ENCODE assay signal across 9 mouse cellular contexts in genomic region chr2:181379778-181380177, GRCm38 (mm10). TPM values are rescaled to one million over a fixed set of nuclear protein-coding genes. Genes with fewer than 3 reads are reported as not detected.
DNase-seq lines count a peak whose midpoint lies in the region; ATAC-seq and TF ChIP-seq lines count a peak whose summit lies in the region.
"Had no signal": no experiment of that assay in that cellular context is flagged by ENCODE, and none has a peak within 500 bp of the region (broad histone marks: within the 10 kb centered on the region; RNA-seq: fewer than 3 reads in every experiment).

Gene Lime1 (plus strand): TSS chr2:181380078.

- no peak within 1 kb of the TSS for H3K27ac ChIP-seq in layer of hippocampus, adult 2 months
- no peak within 1 kb of the TSS for H3K27ac ChIP-seq in limb, embryonic 15.5 days

- H3K4me3 ChIP-seq in layer of hippocampus, adult 2 months = no peak within 1 kb of the TSS
- H3K4me3 ChIP-seq in limb, embryonic 15.5 days = no peak within 1 kb of the TSS
- H3K4me3 ChIP-seq: myocyte had no signal

- H3K4me1 ChIP-seq in limb, embryonic 15.5 days = 0 out of 2 replicates have a peak, but pooled peaks cover 5% of the 10 kb centered on the region

- H3K9me3 ChIP-seq in limb, embryonic 15.5 days = no peaks in the 10 kb centered on the region

- no peak within 1 kb of the TSS for H3K9ac ChIP-seq in limb, embryonic 15.5 days

- H3K4me2 ChIP-seq in limb, embryonic 15.5 days = no peak within 1 kb of the TSS

- 94% methylated on average over 12 of the region's 12 CpGs for WGBS in limb, embryonic 15.5 days

- no peak for TF ChIP-seq CTCF in layer of hippocampus, adult 2 months (conservative IDR thresholded peaks at IDR 0.05)

- H3K27me3 ChIP-seq in limb, embryonic 15.5 days = no peaks in the 10 kb centered on the region

- no peak for DNase-seq in layer of hippocampus, adult 2 months (ENCODE audit: low spot score in 2 of 2)
- no peak for DNase-seq in layer of hippocampus, adult 9-11 months
- no peak for DNase-seq in adrenal gland, postnatal 4 days (ENCODE audit: low spot score in 2 of 2)
- no peak for DNase-seq in cerebellum, adult 11 months
- no peak for DNase-seq in right cerebral cortex, postnatal 25 days

- no peak for ATAC-seq in granulocyte monocyte progenitor cell, adult 5-6 weeks (replicated peaks; ENCODE audit: poor library complexity, severe bottlenecking)
- no peak for ATAC-seq in limb, embryonic 15.5 days (ENCODE audit: insufficient number of reproducible peaks, low FRiP score, low TSS enrichment, low read depth)
- ATAC-seq in erythroblast, adult 5-6 weeks (replicated peaks; ENCODE audit: low FRiP score, poor library complexity, severe bottlenecking) = no peak

- peaks cover 70% of the 10 kb centered on the region for H3K36me3 ChIP-seq in limb, embryonic 15.5 days

RNA-seq across cellular contexts. Expression of gene Lime1, which starts in this region (rescaled TPM):
- 10 to 100 TPM; 35.2 to 49.5 TPM for total RNA-seq in layer of hippocampus, adult 2 months (2021)
- 10 to 100 TPM; 21.8 to 28.4 TPM for total RNA-seq in adrenal gland, postnatal 4 days (2021)
- total RNA-seq in granulocyte monocyte progenitor cell, adult 5-6 weeks (2014; fragmentation: Nextera tagmentation) = 24.1 and 24.9 TPM in 2 replicates
- 6.9 and 20.8 TPM in 2 replicates for total RNA-seq in granulocyte monocyte progenitor cell, adult 5-6 weeks (2017)
- polyA plus RNA-seq in limb, embryonic 15.5 days (2015; fragmentation: Nextera tagmentation; extraction: Ambion mirVana) = 22.7 and 23.7 TPM in 2 replicates
- total RNA-seq in erythroblast, adult 5-6 weeks (2015; ENCODE audit: low replicate concordance) = 8.8 and 11.5 TPM in 2 replicates
- total RNA-seq in erythroblast, adult 5-6 weeks (2017; ENCODE audit: low replicate concordance) = 2.5 and 3.8 TPM in 2 replicates
